Mouse (Mus musculus) kidney, adult 11 months (tissue): Measurements from ENCODE around the gene Ctnnd2.

Source experiments
- DNase-seq: peaks from one replicate; pipeline ENCODE4 v3.0.0; 2022

The Ctnnd2 gene

DNA sequence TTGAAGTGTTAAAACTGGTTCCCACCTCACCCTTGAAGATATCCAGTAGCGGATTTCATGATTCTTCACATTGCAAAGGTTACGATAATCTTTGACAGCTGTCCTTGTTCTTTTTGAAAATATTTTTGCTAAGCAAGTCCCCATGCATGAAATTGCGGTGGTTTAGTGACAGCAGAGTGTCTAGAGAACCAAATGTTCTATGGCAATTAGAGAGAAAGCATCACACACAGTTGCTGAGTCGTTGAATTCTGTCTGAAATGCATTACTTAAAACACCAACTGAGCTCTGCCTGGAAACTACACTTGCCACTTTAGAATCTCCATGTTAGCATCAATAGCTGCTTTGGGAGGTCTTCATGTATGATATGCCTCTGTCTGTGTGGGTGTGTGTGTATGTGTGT is 375.9 kb downstream of the Ctnnd2 start:
- no peak for DNase-seq

DNA sequence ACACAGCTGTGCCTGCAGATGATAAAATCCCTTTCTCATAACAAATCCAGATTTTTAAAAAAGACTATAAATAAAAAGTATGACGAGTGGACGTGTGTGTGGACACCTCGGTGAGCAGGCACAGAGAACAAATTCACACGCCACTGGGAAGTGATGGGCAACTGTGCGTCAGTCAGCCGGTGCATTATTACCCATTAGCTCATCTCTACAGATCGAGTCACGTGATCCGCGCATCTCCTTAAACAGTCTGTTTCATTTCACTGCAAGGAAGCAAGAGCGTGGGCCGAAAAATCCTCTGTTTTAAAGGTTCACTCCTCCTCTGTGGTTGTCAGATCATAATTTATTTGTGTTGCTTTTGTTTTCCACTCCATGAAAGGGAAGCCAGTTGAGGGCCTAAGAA is 378.6 kb downstream of the Ctnnd2 start:
- DNase-seq, result no peak

DNA sequence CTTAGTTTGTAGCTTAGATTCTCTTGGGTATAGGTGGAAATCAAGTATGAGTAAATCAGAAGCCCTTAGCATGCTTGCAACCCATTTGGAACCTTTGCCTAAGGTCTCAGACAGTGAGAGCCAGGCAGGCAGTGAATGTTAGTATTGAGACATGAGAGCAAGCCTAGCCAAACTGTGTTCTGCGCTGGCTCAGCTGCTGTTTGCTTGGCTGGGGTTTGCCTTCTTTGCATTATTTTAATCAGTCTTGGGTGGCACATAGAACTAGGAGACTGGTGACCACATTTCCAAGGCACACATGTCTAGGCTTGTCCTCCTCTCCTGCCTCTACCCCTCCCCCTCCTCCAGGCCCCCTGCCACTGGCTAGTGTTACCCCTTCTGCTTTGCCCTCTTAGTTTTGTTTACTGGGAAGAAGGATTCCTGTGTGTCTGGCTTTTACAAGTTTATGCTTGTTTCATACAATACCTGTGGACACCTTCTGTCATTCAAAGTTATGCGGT is 381.6 kb downstream of the Ctnnd2 start:
- no peak for DNase-seq

DNA sequence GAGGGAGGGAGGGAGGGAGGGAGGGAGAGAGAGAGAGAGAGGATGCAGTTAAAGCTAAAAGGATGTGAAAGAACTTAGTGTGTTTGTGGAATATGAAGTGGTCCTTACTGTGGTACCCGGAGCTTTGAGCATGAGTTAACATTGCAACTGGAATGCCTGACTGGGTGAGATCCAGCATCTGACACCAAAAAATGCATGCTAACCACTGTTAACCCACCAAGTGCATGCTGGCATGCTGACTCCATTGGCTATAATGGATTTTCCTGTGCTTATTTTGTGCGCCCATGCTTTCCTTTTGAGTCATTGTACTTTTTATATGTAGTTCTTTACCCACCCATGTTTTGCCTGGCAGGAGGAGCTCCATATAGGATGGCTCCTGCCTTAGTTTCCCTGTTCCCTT is 383.4 kb downstream of the Ctnnd2 start:
- DNase-seq, result no peak

DNA sequence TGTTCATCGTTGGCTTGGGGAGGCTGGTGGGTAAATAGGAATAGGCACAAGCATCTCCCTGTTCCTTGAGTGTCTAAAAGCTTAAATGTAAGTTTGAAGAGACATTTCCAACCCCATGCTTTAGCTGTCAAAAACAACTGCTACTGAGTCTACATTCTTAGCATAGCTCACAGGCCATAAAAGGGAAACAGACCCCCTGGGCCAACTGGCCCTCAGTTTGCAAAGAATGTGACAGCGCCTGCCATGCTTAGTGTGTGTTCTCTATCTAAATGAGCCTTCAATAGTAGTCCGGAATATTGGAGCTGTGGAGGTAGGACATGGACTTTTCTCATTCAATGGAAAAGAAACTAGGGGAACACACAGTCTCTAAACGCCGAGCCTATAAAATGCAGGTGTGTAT is 390.0 kb downstream of the Ctnnd2 start:
- no peak for DNase-seq

DNA sequence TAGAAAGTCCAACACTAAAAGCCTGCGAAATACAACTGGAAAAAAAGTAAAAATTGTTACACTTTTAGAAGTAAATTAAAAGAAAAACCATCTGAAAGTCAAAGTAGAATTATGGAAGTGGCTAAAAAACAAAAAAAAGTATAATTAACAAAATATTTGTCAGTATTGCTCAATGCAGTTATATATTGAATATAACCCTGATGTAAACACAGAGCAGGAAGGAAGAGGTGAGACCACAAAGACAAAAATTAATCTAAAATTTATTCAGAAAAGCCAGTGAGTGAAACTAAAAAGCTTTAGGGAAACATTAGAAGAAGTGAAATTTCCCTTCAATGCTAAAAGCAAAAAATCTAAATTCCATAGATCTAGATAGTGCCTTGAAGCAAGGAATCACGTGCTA is 392.2 kb downstream of the Ctnnd2 start:
- no peak for DNase-seq

DNA sequence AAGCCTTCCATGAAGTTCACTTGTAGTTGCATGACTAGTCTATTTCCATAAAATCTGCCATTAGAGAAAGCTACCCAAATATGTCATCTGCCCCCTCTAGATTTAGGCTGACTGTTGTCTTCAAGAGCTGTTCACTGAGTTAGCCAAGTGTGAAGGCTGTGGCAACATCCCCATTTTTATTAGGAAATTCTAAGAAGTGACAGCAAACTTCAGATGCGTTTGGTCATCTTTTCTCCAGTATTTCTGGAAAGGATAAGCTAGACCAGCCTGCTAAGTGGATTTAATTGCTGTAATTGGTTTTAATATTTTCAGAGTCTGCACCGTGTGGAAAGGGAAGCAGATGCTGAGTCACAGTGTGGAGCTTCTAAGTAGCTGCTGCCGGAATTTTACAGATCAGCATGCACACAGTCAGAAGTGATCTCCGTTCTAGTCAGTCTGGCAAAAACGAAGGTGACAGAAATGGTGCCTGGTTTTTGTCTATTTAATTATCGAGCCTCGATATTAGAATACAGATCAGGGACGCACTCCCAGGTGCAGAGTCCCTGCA is 397.9 kb downstream of the Ctnnd2 start:
- no peak for DNase-seq

DNA sequence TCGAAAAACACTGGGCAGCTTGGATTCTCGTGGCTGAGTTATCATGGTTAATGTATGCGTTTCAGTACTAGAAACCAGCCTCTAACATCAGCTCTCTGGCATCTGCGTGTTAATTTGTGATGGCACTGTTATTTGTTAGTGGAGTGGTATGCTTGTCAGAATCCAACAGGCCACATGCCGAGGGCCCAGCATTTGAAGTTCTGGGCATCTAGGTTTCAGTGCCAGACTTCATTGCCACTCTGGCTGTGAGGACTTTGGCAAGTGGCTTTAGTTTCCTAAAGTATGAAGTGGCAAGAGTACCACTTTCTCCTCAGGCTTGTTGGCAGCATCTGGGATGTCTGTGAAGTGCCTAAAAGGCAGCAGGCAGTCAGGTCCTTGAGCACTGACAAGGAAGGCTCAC is 415.1 kb downstream of the Ctnnd2 start:
- DNase-seq, result no peak

DNA sequence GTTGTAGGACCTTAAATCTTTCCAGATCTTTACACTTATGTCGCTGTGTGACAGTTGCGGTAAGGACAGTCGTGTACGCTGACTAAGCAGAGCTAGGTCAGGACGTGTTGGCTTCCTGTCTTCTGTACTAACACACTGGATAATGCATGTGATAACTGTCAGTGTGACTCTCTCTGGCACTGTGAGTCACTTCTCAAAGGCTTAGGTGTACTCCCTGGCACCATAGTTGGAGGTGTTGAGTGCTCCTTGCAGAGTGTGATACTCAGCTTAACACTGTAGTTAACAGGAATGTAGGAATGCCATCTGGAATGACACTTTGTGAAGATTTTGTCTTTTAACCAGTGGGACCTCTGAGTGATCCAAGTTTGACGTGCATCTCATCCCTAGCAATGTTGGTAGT is 418.5 kb downstream of the Ctnnd2 start:
- DNase-seq, result no peak

DNA sequence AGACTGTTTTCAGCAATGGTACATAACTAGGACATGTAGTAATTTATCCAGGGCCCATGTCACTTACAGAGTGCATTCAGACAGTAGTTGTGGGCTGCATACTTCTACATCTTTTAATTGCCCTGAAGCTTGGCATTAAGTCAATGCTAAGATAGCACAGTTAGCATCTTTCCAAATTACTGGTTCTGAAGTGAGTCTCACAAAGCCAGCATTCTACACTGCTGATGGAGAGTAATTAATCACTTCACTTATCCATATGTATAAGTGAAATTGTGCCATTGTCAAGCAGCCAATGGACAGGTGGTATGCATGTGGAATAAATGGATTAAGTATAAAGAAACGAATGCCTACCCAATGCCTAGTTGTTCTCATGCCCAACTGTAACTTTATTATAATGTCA is 423.1 kb downstream of the Ctnnd2 start:
- DNase-seq, result no peak

DNA sequence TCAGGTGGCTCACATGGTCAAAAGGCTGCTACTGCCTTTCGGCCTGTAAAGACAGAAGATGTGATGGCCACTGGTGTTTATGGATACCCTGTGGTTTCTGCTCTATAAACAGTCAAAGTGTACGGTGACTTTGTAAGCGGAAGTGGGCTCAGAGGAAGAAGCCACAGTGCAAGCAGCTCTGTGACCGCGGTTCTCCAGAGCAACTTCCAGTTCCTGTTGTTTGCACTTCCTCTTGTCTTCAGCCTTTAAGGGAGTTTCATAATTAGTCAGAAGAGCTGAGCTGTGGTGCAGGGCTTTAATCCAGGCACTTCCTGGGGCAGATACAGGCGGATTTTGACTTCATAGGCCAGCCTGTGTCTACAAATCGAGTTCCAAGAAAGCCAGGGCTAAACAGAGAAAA is 438.2 kb downstream of the Ctnnd2 start:
- DNase-seq, result no peak

DNA sequence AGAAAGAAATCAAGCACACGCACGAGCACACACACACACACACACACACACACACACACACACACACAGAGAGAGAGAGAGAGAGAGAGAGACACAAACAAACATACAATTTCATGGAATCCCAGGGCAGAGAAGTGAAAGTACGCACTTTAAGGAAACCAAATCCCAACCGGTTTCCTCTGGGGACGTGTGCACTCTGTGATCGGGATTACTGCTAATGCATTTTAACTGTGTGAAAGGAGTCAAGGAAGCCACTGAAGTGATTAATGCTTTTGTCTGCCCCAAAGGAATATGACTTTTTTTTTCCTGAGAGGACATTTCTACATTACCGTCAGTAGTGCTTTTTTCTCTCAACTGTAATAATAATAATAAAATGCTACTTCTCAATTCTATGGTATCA is 443.1 kb downstream of the Ctnnd2 start:
- DNase-seq, result no peak

DNA sequence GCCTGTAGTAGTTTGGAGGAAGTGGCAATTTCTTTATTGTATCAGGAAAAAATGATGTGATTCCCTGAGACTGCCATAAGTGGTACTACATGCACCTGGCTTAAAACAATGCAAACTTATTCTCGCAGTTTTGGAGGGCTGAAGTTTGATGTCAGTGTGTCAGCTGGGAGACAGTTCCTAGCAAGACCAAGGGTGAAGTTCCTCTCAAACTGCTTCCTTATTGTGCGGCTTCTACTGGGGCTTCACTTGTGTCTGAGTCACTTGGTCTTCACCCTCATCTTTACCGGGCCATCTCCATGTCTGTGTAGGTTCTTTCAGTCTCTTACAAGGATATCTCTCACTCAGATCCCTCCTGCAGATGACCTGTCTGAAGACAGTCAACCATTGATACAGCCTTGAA is 444.5 kb downstream of the Ctnnd2 start:
- no peak for DNase-seq

DNA sequence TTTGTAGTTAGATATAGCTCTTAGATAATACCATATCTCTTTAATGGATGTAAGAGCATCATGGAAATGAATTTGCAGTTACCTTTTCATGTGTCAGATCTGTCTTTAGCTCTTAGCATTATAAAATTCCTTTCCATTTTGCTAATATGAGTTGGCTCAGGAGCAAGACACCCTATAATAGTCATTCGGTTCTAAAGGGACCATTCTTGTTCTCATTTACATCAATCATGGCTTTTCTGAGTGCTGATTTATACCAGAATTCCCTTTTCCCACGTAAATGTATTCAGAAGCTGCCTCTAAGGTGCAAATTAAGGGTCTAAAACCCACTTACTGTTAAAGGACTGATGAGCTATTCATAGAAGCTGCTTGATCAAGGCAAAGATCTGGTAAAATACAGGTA is 445.5 kb downstream of the Ctnnd2 start:
- no peak for DNase-seq

DNA sequence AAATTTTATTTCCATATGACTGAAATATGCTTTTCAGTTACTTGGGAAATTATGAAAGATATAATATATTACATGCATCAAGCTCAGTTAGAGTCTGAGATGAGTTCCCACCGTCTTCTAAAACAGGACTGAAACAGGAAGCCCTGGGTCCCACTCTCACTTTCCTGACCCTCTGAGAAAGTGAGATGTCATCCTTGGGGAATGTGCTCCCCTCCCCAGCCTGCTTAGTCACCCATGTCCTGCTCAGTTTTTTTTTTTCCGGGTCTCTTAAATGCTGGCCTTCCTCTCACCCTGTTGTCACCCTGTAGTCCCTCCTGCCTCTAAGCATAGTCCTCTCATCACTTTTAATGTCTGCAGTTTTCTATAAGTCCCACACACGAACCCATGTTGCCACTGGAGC is 456.1 kb downstream of the Ctnnd2 start:
- DNase-seq, result no peak

DNA sequence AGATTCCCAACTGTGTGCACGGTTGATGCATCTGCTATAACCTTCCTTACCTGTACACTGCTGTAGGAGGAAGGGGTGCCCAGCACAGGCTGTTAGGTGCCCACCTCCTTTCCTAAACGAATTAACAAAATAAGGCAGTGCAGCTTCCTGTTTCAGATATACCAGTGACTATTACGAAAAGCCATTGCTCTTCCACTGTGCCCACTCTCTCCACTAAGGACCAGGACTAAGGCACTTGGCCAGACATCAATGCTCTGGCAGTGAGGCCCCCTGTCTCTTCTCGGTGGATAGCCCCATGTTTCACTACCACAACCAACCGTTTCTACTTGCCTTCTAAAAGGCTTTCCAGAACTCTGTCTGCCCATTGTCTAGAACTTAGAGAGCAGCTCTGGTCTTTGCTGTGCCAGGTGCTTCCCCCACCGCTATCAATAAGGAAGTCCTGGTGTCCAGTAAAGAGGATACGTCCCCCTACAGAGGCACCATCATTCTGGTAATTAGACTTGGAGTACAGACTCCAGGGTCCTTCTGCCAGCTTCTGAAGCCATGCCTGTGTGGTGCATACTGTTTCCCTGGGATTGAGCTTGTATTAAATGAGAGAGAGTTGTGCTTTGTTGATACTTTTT is 459.8 kb downstream of the Ctnnd2 start:
- no peak for DNase-seq

DNA sequence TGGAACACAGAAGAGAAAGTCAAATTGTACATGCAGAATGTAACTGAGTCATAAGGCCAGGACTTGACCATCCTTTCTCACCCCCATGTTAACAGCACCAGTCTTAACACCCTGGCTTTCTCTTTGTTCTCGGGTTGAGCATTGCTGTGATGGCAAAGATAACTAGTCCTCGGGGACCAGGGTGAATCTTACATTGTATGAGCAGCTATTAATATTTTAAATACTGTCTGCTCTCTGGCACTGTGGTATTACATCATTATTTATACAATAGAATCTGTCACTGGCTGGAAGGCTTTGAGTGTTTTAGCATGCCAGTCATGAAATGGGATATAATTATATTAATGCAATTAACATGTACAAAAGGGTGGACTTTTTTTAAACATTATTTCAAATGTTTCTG is 461.5 kb downstream of the Ctnnd2 start:
- no peak for DNase-seq

DNA sequence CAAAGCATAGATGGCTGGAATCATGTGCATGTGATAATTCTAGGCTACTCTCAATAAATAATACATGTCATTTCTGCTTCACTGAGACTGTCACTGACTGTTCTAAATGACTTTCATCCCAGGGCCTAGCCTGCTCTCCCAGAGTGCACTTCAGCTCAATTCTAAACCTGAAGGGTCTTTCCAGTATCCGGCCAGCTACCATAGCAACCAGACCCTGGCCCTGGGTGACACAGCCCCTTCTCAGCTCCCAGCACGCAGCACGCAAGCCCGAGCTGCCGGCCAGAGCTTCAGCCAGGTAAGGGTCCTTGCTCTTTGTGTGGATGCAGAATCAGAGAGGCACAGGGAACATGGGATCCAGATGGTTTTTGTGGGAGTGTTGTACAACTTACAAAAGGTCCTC is 462.1 kb downstream of the Ctnnd2 start:
- DNase-seq, result no peak

DNA sequence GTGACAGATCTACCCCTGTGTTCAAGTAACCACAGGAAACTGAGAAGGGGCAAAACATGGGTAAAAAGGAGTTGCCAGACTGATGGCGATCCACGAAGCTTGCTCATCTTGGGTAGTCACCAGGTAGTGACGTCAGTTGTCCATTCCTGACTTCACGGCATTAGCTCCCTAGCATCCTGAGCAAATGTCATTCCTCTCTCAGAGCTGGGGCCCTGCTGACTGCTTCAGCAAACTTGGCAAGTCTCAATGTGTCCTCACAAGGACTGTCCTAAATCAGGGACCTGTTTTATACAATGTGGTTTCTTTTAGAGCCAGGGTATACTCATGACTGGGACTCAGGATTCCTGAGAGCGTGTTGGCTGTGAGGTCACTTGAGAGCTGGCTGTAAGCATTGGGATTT is 468.3 kb downstream of the Ctnnd2 start:
- no peak for DNase-seq

DNA sequence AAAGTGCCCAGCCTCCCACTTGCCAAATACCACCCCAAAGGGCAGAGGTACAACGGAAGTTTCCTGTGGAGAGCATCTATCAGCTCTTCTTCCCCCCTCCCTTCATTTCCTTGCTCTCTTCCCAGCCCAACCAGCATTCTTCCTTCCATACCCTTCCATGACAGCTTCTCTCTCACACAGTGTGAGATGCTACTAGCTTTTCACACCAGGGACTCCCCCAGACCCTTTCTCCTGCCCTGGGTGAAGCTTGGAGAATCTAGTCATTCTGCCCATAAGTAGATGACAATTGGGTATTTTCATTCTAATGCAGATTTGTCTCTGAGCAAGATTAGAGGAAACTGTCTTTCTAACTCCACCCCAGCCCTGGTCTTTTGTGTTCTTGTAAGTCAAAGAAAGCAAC is 473.3 kb downstream of the Ctnnd2 start:
- no peak for DNase-seq

DNA sequence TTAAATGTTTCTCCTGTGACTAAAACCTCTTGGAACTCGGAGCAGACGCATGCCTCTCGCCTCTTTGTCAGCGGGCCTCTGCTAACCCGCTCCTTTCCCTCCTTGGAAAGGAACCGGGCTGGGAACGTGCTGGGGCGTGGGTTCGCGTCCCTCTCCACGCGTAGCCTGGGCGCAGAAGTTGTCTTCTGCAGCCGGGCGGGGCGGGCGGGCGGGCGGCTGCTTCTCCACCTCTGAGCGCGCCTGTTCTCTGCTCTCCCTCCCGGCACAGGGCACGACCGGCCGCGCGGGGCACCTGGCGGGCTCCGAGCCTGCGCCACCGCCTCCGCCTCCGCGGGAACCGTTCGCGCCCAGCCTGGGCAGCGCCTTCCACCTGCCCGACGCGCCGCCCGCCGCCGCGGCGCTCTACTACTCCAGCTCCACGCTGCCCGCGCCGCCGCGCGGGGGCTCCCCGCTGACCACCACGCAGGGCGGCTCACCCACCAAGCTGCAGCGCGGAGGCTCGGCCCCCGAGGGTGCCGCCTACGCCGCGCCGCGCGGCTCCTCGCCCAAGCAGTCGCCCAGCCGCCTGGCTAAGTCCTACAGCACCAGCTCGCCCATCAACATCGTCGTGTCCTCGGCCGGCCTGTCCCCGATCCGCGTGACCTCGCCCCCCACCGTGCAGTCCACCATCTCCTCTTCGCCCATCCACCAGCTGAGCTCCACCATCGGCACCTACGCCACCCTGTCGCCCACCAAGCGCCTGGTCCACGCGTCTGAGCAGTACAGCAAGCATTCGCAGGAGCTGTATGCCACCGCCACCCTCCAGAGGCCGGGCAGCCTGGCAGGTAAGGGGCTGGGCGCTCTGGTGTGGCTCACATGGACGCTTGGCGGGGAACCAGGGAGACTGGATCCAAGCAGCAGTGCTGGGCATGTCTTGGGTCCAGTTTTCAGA is 474.4 kb downstream of the Ctnnd2 start:
- DNase-seq, result no peak

DNA sequence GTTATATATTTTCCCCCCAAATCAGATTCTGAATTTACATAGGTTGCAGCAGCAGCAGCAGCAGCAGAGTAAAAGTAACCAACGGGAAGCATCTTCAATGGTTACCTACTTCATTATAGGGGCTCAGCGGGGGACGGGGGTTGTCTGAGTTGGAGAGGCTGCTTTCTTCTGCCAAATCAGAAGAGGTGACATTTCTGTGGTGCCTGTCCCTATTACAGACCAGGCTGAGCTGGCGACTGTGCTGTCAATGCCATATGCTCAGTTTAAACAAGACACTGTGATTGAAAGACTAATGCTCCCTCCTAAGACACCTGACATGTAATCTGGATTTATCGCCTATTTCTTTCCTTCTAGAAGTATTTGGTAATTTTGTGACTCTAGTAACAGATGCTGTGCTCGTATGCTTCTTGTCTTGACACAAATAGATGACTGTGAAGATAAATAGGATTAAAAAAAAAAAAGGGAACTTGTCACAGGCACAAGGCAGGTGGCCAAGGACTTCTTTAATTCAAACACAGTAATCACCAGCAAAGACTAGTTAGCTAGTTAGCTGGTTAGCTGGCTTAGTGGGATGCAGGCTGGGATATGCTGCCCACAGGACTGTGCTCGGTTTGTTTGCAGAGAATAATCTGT is 475.4 kb downstream of the Ctnnd2 start:
- DNase-seq, result no peak

DNA sequence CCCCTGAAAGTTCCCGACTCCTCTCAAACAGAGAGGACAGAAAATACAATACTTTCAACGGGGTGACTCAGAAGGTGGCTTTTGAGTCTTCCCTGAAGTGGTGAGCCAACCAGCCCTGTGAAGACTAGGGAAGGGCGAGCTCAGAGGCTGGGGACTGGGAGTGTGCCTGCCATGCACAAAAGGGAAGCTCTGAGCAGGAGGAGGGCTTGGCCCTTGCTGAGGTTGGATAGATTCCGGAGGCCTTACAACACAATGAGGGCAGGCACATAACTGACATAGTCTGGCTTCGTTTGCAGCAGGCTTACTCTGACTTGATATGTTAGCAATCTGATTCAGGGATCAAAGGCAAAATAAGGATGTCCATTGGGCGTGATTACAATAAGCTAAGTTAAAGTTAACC is 477.6 kb downstream of the Ctnnd2 start:
- no peak for DNase-seq

DNA sequence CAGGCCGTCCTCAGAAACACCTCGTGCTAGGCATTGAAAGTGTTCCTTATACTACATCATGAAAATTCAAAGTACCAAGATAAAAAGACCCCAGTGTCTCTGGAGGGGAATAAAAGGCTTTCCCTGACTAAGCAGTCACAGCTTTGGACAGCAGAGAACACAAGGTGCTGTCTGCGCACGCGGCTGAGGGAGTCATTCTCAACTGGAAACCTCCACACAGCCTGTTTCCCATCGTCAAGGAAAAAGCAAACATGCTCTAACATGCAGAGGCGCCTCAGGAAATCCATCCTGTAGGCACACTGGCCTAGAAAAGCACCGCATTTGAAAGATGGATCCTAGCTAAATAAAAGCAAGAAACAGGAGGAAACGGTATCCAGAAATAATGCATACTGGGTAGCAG is 483.0 kb downstream of the Ctnnd2 start:
- no peak for DNase-seq
